Mouse (Mus musculus): ENCODE results near the gene Sema5b. TPM values are rescaled to one million over a fixed set of nuclear protein-coding genes. Genes with fewer than 3 reads are reported as not detected.

The Sema5b gene
- polyA plus RNA-seq, 1 experiment from 2014 or later, result 0.90 TPM

GRCm38 (mm10) chr16:35703763-35704679, 163.1 kb downstream of the Sema5b start:
- WGBS, result 78% methylated on average over 16 of the region's 16 CpGs
- H3K27ac ChIP-seq (ENCODE audit: low read depth, low read length), result no peak overlapping the region
- TF ChIP-seq CTCF (IDR thresholded peaks at IDR 0.05; ENCODE audit: low read depth), result no peak
- no peaks in the 10 kb centered on the region for H3K9me3 ChIP-seq (ENCODE audit: control insufficient read depth)
- no peaks in the 10 kb centered on the region for H3K4me1 ChIP-seq (replicated peaks; ENCODE audit: control insufficient read depth, insufficient read depth, low read length)
- no peak overlapping the region for H3K9ac ChIP-seq (ENCODE audit: low read depth, low read length)
- H3K27me3 ChIP-seq (replicated peaks; ENCODE audit: control insufficient read depth, insufficient read depth, low read length), result no peaks in the 10 kb centered on the region
- H3K36me3 ChIP-seq (ENCODE audit: control insufficient read depth, insufficient read depth), result peaks cover 5% of the 10 kb centered on the region; the same call in 1 of the 2 replicates
- no peak for ATAC-seq
- H3K4me3 ChIP-seq (ENCODE audit: low read depth, low read length), result no peak overlapping the region
- no peak overlapping the region for H3K4me2 ChIP-seq (replicated peaks; ENCODE audit: low read depth)

GRCm38 (mm10) chr16:35704796-35705195, 163.9 kb downstream of the Sema5b start:
- Histone ChIP-seq H3K27me3 (replicated peaks; ENCODE audit: control insufficient read depth, insufficient read depth, low read length) (no peaks in the 10 kb centered on the region), H3K27ac (ENCODE audit: low read depth, low read length) (no peak overlapping the region), H3K9ac (ENCODE audit: low read depth, low read length) (no peak overlapping the region), H3K4me2 (replicated peaks; ENCODE audit: low read depth) (no peak overlapping the region), H3K9me3 (ENCODE audit: control insufficient read depth) (no peaks in the 10 kb centered on the region), H3K4me1 (replicated peaks; ENCODE audit: control insufficient read depth, insufficient read depth, low read length) (no peaks in the 10 kb centered on the region), H3K4me3 (ENCODE audit: low read depth, low read length) (no peak overlapping the region), H3K36me3 (ENCODE audit: control insufficient read depth, insufficient read depth) (peaks cover 5% of the 10 kb centered on the region; the same call in 1 of the 2 replicates)
- TF ChIP-seq CTCF (IDR thresholded peaks at IDR 0.05; ENCODE audit: low read depth), result no peak
- ATAC-seq, result no peak
- WGBS, result 84% methylated on average over 14 of the region's 14 CpGs

- Histone ChIP-seq H3K36me3 (ENCODE audit: control insufficient read depth, insufficient read depth) (peaks cover 5% of the 10 kb centered on the region; the same call in 1 of the 2 replicates), H3K4me1 (replicated peaks; ENCODE audit: control insufficient read depth, insufficient read depth, low read length) (0 out of 2 replicates have a peak, but pooled peaks cover 3% of the 10 kb centered on the region), H3K27ac (ENCODE audit: low read depth, low read length) (no peak overlapping the region), H3K9ac (ENCODE audit: low read depth, low read length) (no peak overlapping the region), H3K4me3 (ENCODE audit: low read depth, low read length) (no peak overlapping the region), H3K9me3 (ENCODE audit: control insufficient read depth) (no peaks in the 10 kb centered on the region), H3K4me2 (replicated peaks; ENCODE audit: low read depth) (no peak overlapping the region), H3K27me3 (replicated peaks; ENCODE audit: control insufficient read depth, insufficient read depth, low read length) (no peaks in the 10 kb centered on the region)
- TF ChIP-seq CTCF (IDR thresholded peaks at IDR 0.05; ENCODE audit: low read depth), result no peak
- 84% methylated on average over 5 of the region's 5 CpGs for WGBS
- no peak for ATAC-seq
Measured at GRCm38 (mm10) chr16:35707004-35707403, 166.1 kb downstream of the Sema5b start.

- no peak for ATAC-seq
- Histone ChIP-seq H3K4me1 (replicated peaks; ENCODE audit: control insufficient read depth, insufficient read depth, low read length) (0 out of 2 replicates have a peak, but pooled peaks cover 3% of the 10 kb centered on the region), H3K36me3 (ENCODE audit: control insufficient read depth, insufficient read depth) (no peaks in the 10 kb centered on the region; the same call in 1 of the 2 replicates), H3K27ac (ENCODE audit: low read depth, low read length) (no peak overlapping the region), H3K9ac (ENCODE audit: low read depth, low read length) (no peak overlapping the region), H3K4me2 (replicated peaks; ENCODE audit: low read depth) (no peak overlapping the region), H3K4me3 (ENCODE audit: low read depth, low read length) (no peak overlapping the region), H3K9me3 (ENCODE audit: control insufficient read depth) (no peaks in the 10 kb centered on the region), H3K27me3 (replicated peaks; ENCODE audit: control insufficient read depth, insufficient read depth, low read length) (no peaks in the 10 kb centered on the region)
- 50% methylated on average over 7 of the region's 7 CpGs for WGBS
- TF ChIP-seq CTCF (IDR thresholded peaks at IDR 0.05; ENCODE audit: low read depth), result no peak
Measured at GRCm38 (mm10) chr16:35711004-35711403, 170.1 kb downstream of the Sema5b start.

GRCm38 (mm10) chr16:35713606-35714005, 172.7 kb downstream of the Sema5b start:
- H3K4me2 ChIP-seq (replicated peaks; ENCODE audit: low read depth), result no peak overlapping the region
- no peaks in the 10 kb centered on the region for H3K9me3 ChIP-seq (ENCODE audit: control insufficient read depth)
- WGBS, result 73% methylated on average over 7 of the region's 7 CpGs
- H3K27me3 ChIP-seq (replicated peaks; ENCODE audit: control insufficient read depth, insufficient read depth, low read length), result no peaks in the 10 kb centered on the region
- H3K27ac ChIP-seq (ENCODE audit: low read depth, low read length), result no peak overlapping the region
- TF ChIP-seq CTCF (IDR thresholded peaks at IDR 0.05; ENCODE audit: low read depth), result no peak
- H3K4me3 ChIP-seq (ENCODE audit: low read depth, low read length), result no peak overlapping the region
- no peak overlapping the region for H3K9ac ChIP-seq (ENCODE audit: low read depth, low read length)
- 0 out of 2 replicates have a peak, but pooled peaks cover 3% of the 10 kb centered on the region for H3K4me1 ChIP-seq (replicated peaks; ENCODE audit: control insufficient read depth, insufficient read depth, low read length)
- ATAC-seq, result no peak
- H3K36me3 ChIP-seq (ENCODE audit: control insufficient read depth, insufficient read depth), result peaks cover 10% of the 10 kb centered on the region; the same call in 1 of the 2 replicates

Other genes with a start within 250 kb of the Sema5b start
- gene Sec22a, start 177.2 kb upstream of the Sema5b start, polyA plus RNA-seq (2015; fragmentation: Nextera tagmentation; extraction: Ambion mirVana), result 55.3 and 58.1 TPM in 2 replicates
- 19.6 and 24.4 TPM in 2 replicates for gene Pdia5, start 50.3 kb upstream of the Sema5b start, polyA plus RNA-seq (2015; fragmentation: Nextera tagmentation; extraction: Ambion mirVana)
- gene Dirc2, start 228.2 kb downstream of the Sema5b start, polyA plus RNA-seq (2015; fragmentation: Nextera tagmentation; extraction: Ambion mirVana), result 20.4 and 22.0 TPM in 2 replicates
- 8.0 and 9.5 TPM in 2 replicates for gene Hspbap1, start 229.2 kb downstream of the Sema5b start, polyA plus RNA-seq (2015; fragmentation: Nextera tagmentation; extraction: Ambion mirVana)